Mouse (Mus musculus): ENCODE results near the gene Prss27.
A peak's percentile ranks its signal among the peaks of the same experiment; 100 is the strongest.
"Not testable (repeated sequence)": the region's sequence is repeated elsewhere in the genome, so short reads cannot be mapped to it uniquely, and the experiment has no call there.

The Prss27 gene

GRCm38 (mm10) chr17:24035087-24035486 is 2.9 kb upstream of the Prss27 start:
- DNase-seq (ENCODE audit: low spot score), result no peak

GRCm38 (mm10) chr17:24036954-24037353 is 990 bp upstream of the Prss27 start:
- DNase-seq (ENCODE audit: low spot score), result no peak

GRCm38 (mm10) chr17:24037360-24037759 is 584 bp upstream of the Prss27 start:
- no peak for DNase-seq (ENCODE audit: low spot score)

GRCm38 (mm10) chr17:24044482-24044881 is 6.5 kb downstream of the Prss27 start:
- no peak for DNase-seq (ENCODE audit: low spot score)

- DNase-seq (ENCODE audit: low spot score), result no peak
These were observed 7.7 kb downstream of the Prss27 start for GRCm38 (mm10) chr17:24045608-24046007.

GRCm38 (mm10) chr17:24046026-24046425 is 8.1 kb downstream of the Prss27 start:
- no peak for DNase-seq (ENCODE audit: low spot score)

- no peak for DNase-seq (ENCODE audit: low spot score)
These were observed 10.1 kb downstream of the Prss27 start for GRCm38 (mm10) chr17:24048053-24048452.

GRCm38 (mm10) chr17:24049008-24049407 is 11.1 kb downstream of the Prss27 start:
- no peak for DNase-seq (ENCODE audit: low spot score)

GRCm38 (mm10) chr17:24056636-24057625 is 19.0 kb downstream of the Prss27 start:
- no peak for DNase-seq (ENCODE audit: low spot score)

GRCm38 (mm10) chr17:24057730-24058245 is 19.8 kb downstream of the Prss27 start:
- no peak for DNase-seq (ENCODE audit: low spot score)

GRCm38 (mm10) chr17:24062459-24063155 is 24.7 kb downstream of the Prss27 start:
- DNase-seq (ENCODE audit: low spot score), result no peak

- DNase-seq (ENCODE audit: low spot score), result no peak
These were observed 30.3 kb downstream of the Prss27 start for GRCm38 (mm10) chr17:24068271-24068670.

- no peak for DNase-seq (ENCODE audit: low spot score)
These were observed 31.6 kb downstream of the Prss27 start for GRCm38 (mm10) chr17:24069531-24069930.

GRCm38 (mm10) chr17:24072919-24073696 is 35.2 kb downstream of the Prss27 start, which contains the start of gene Kctd5:
Kctd5 (minus strand) TSS chr17:24073485.
- DNase-seq (ENCODE audit: low spot score), result peak; percentile 90

- DNase-seq (ENCODE audit: low spot score), result no peak
These were observed 39.2 kb downstream of the Prss27 start for GRCm38 (mm10) chr17:24077101-24077500.

- DNase-seq (ENCODE audit: low spot score), result no peak
These were observed 46.6 kb downstream of the Prss27 start for GRCm38 (mm10) chr17:24084593-24084992.

GRCm38 (mm10) chr17:24086399-24086798 is 48.5 kb downstream of the Prss27 start:
- not testable (repeated sequence) for DNase-seq (ENCODE audit: low spot score)

GRCm38 (mm10) chr17:24090575-24090974 is 52.6 kb downstream of the Prss27 start:
- no peak for DNase-seq (ENCODE audit: low spot score)

All from spleen, adult 12 weeks (tissue).